Mouse (Mus musculus) megakaryocyte, embryonic 14.5 days (primary cell): Measurements from ENCODE around the gene Mroh3. TPM values are rescaled to one million over a fixed set of nuclear protein-coding genes. Genes with fewer than 3 reads are reported as not detected.

Experiments
- H3K27me3 ChIP-seq: replicated peaks from 2 replicates; pipeline ENCODE3; 2012; ENCODE audit warnings: inconsistent platforms
- H3K36me3 ChIP-seq: replicated peaks from 2 replicates; pipeline ENCODE3; 2012; ENCODE audit warnings: low read length, inconsistent platforms, mixed read lengths
- H3K4me1 ChIP-seq: 2 replicates; pipeline ENCODE4 v1.6.1; 2012; ENCODE audit warnings: inconsistent platforms
- H3K4me3 ChIP-seq: replicated peaks from 2 replicates; pipeline ENCODE3; 2012; ENCODE audit warnings: moderate library complexity, mild to moderate bottlenecking, inconsistent platforms
- H3K9me3 ChIP-seq: 2 replicates; pipeline ENCODE4 v1.6.1; 2012; ENCODE audit warnings: inconsistent platforms
- FLI1 ChIP-seq: IDR thresholded peaks from 2 replicates; pipeline ENCODE4 v1.6.1; 2012; ENCODE audit warnings: low read length, inconsistent platforms, mixed read lengths
- GATA1 ChIP-seq: IDR thresholded peaks from 3 replicates; pipeline ENCODE4 v1.6.1; 2012; ENCODE audit warnings: mixed read lengths, low read length, inconsistent platforms, borderline replicate concordance
- polyA plus RNA-seq: library from polyadenylated mRNA; stranded (reverse); fragments of >175 nt; gene quantifications from 2 replicates; pipeline ENCODE4 v1.2.3, GENCODE M21; 2012; ENCODE audit warnings: low replicate concordance; ENCODE audit not compliant: insufficient read depth

Gene Mroh3
- polyA plus RNA-seq, 1 experiment, result not detected

DNA sequence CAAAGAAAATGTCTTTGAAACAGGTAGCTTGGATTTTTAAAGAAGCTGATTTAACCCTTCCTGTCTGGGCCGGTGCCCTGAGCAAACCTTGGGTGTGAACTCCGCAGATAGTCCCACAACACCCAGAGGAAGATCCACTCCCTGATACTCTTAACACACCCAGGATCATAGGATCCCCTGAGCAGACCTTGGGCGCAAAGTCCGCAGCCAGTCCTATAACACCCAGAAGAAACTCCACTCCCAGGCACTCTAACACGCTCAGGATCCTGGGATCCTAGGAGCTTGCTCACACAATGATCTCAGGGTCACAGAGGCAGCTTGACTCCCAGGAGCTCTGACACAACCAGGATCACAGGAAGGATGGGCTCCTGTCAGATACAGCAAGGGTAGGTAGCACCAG is 22.6 kb downstream of the Mroh3 start:
- no peak for TF ChIP-seq FLI1
- no peak for TF ChIP-seq GATA1

GRCm38 (mm10) chr1:136179511-136180001 is 33.1 kb downstream of the Mroh3 start:
- H3K36me3 ChIP-seq, result peaks cover 39% of the 10 kb centered on the region
- no peaks in the 10 kb centered on the region for H3K9me3 ChIP-seq
- peaks cover 28% of the 10 kb centered on the region for H3K27me3 ChIP-seq
- H3K4me1 ChIP-seq, result peaks cover 36% of the 10 kb centered on the region
- TF ChIP-seq GATA1 (no peak), FLI1 (no peak)
- no peak overlapping the region for H3K4me3 ChIP-seq

More for the DNA sequence above, 22.6 kb downstream of the Mroh3 start:
- Histone ChIP-seq H3K27me3 (peaks cover 62% of the 10 kb centered on the region), H3K4me1 (no peaks in the 10 kb centered on the region), H3K4me3 (no peak overlapping the region), H3K9me3 (no peaks in the 10 kb centered on the region), H3K36me3 (no peaks in the 10 kb centered on the region)

DNA sequence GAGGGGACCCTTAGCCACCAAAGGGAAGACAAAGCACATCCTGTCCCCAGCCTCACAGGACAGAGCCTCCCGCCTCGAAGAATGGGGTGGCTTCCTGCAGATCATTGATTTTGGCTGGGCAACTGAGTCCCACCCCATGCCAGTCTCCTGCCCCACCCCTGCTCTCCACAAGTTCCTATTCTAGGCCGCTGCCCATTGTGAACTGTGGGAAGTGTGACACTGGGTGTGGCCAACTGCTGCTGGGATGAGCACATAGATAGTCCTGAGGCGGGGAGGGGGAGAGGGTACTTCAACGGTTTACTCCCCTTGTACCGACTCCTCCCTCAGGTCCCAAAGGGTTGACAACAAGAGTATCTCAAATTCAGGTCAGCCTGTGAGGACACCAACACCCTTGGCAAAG is 33.9 kb downstream of the Mroh3 start:
- H3K36me3 ChIP-seq, result peaks cover 47% of the 10 kb centered on the region
- no peak overlapping the region for H3K4me3 ChIP-seq
- H3K4me1 ChIP-seq, result peaks cover 42% of the 10 kb centered on the region
- H3K27me3 ChIP-seq, result peaks cover 20% of the 10 kb centered on the region
- TF ChIP-seq FLI1 (no peak), GATA1 (no peak)
- H3K9me3 ChIP-seq, result no peaks in the 10 kb centered on the region

DNA sequence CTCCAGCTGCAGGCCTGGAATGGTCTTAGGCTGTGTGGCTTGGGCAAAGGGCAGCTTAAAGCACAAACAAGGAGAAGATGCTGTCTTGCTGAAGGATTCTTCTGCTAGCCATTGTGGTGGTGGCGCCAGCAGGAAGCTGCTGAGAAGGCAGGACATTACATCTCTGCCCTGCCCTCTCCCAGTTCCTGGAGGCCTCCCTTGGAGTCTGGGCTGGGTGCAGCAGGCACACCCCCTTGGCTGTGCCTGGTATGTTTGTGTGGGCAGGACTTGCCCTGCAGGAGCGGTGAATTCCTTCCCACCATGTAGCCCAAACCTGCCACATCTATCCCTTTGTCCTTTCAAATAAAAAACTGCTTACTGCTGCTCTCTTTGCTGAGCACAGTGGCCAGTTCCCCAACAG is 35.5 kb downstream of the Mroh3 start:
- peaks cover 64% of the 10 kb centered on the region for H3K36me3 ChIP-seq
- peaks cover 53% of the 10 kb centered on the region for H3K4me1 ChIP-seq
- no peak overlapping the region for H3K4me3 ChIP-seq
- TF ChIP-seq FLI1 (no peak), GATA1 (no peak)
- peaks cover 6% of the 10 kb centered on the region for H3K27me3 ChIP-seq
- H3K9me3 ChIP-seq, result no peaks in the 10 kb centered on the region

DNA sequence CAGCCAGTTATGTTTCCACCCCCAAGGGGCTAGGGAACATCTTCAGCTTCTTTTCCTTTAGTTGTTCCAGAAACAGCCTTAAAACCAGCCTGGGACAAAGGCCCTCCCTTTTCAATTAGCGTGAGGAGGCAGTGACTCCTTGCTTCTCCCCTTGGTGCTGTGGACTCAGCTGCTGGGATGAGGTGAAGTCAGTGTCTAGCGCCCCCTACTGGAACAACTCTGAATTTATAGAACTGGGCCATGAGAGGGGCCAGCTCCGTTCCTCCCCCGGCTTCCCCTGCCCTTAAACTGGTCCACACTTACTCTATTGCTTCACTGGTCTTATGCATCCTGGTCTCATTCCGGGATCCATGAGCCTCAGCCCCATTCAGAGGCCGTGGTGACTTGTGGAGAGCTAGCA is 37.4 kb downstream of the Mroh3 start:
- Histone ChIP-seq H3K36me3 (peaks cover 83% of the 10 kb centered on the region), H3K4me1 (peaks cover 51% of the 10 kb centered on the region), H3K27me3 (no peaks in the 10 kb centered on the region), H3K9me3 (no peaks in the 10 kb centered on the region), H3K4me3 (no peak overlapping the region)
- no peak for TF ChIP-seq FLI1
- TF ChIP-seq GATA1, result no peak

GRCm38 (mm10) chr1:136174101-136174606 is 38.5 kb downstream of the Mroh3 start:
- Histone ChIP-seq H3K4me3 (peak overlapping the region; percentile 34), H3K9me3 (no peaks in the 10 kb centered on the region), H3K27me3 (no peaks in the 10 kb centered on the region), H3K36me3 (peaks cover 93% of the 10 kb centered on the region), H3K4me1 (peaks cover 48% of the 10 kb centered on the region)
- TF ChIP-seq GATA1, result no peak
- no peak for TF ChIP-seq FLI1

GRCm38 (mm10) chr1:136172696-136173095 is 39.9 kb downstream of the Mroh3 start:
- Histone ChIP-seq H3K4me3 (no peak overlapping the region), H3K4me1 (peaks cover 35% of the 10 kb centered on the region), H3K27me3 (no peaks in the 10 kb centered on the region), H3K9me3 (no peaks in the 10 kb centered on the region), H3K36me3 (peaks cover 100% of the 10 kb centered on the region)
- TF ChIP-seq GATA1 (no peak), FLI1 (no peak)

GRCm38 (mm10) chr1:136170109-136170508 is 42.5 kb downstream of the Mroh3 start:
- Histone ChIP-seq H3K4me1 (peaks cover 25% of the 10 kb centered on the region), H3K9me3 (no peaks in the 10 kb centered on the region), H3K27me3 (no peaks in the 10 kb centered on the region), H3K36me3 (peaks cover 99% of the 10 kb centered on the region), H3K4me3 (no peak overlapping the region)
- TF ChIP-seq FLI1, result no peak
- no peak for TF ChIP-seq GATA1

GRCm38 (mm10) chr1:136167657-136168056 is 45.0 kb downstream of the Mroh3 start:
- Histone ChIP-seq H3K4me1 (peaks cover 8% of the 10 kb centered on the region; the same call in 1 of the 2 replicates), H3K27me3 (no peaks in the 10 kb centered on the region), H3K9me3 (no peaks in the 10 kb centered on the region), H3K4me3 (no peak overlapping the region), H3K36me3 (peaks cover 99% of the 10 kb centered on the region)
- no peak for TF ChIP-seq FLI1
- TF ChIP-seq GATA1, result no peak

- peaks cover 8% of the 10 kb centered on the region; the same call in 1 of the 2 replicates for H3K4me1 ChIP-seq
Measured at GRCm38 (mm10) chr1:136165436-136165835, 47.2 kb downstream of the Mroh3 start.

More at GRCm38 (mm10) chr1:136165436-136165835, 47.2 kb downstream of the Mroh3 start:
- Histone ChIP-seq H3K4me3 (no peak overlapping the region), H3K9me3 (no peaks in the 10 kb centered on the region), H3K27me3 (no peaks in the 10 kb centered on the region), H3K36me3 (peaks cover 99% of the 10 kb centered on the region)
- TF ChIP-seq FLI1 (no peak), GATA1 (no peak)
